Mouse (Mus musculus) hindbrain, embryonic 14.5 days (tissue): ENCODE data around the gene Pax5. TPM values are rescaled to one million over a fixed set of nuclear protein-coding genes. Genes with fewer than 3 reads are reported as not detected.
A peak's percentile ranks its signal among the peaks of the same experiment; 100 is the strongest.

Experiments used
- ATAC-seq: fragments of 200-750 bp; cut with Nextera tagmentation; 2 replicates; pipeline ENCODE4 v1.8.0; 2017; ENCODE audit warnings: moderate number of reproducible peaks, mild to moderate bottlenecking, moderate TSS enrichment, moderate library complexity; ENCODE audit not compliant: low FRiP score
- DNase-seq: peaks from one replicate; pipeline ENCODE4 v3.0.0-alpha.2; 2015; ENCODE audit warnings: low spot score
- H3K27ac ChIP-seq: fragments of 300-500 bp; sonication (generic); 2 replicates; pipeline ENCODE4 v1.5.1; 2014; ENCODE audit warnings: mild to moderate bottlenecking, moderate library complexity
- H3K27me3 ChIP-seq: fragments of 300-500 bp; sonication (generic); 2 replicates; pipeline ENCODE4 v1.6.1; 2014; ENCODE audit warnings: mild to moderate bottlenecking, low read length, mixed read lengths; ENCODE audit not compliant: control insufficient read depth, insufficient read depth
- H3K36me3 ChIP-seq: fragments of 300-500 bp; sonication (generic); replicated peaks from 2 replicates; pipeline ENCODE4 v1.6.1; 2014; ENCODE audit not compliant: control insufficient read depth, insufficient read depth
- H3K4me1 ChIP-seq: fragments of 300-500 bp; sonication (generic); replicated peaks from 2 replicates; pipeline ENCODE4 v1.6.1; 2014; ENCODE audit warnings: antibody characterized with exemption, low read length, mixed read lengths; ENCODE audit not compliant: control insufficient read depth, insufficient read depth
- H3K4me2 ChIP-seq: fragments of 300-500 bp; sonication (generic); replicated peaks from 2 replicates; pipeline ENCODE4 v1.6.1; 2014; ENCODE audit warnings: mild to moderate bottlenecking, moderate library complexity
- H3K4me3 ChIP-seq: fragments of 300-500 bp; sonication (generic); replicated peaks from 2 replicates; pipeline ENCODE4 v1.5.1; 2014; ENCODE audit warnings: mild to moderate bottlenecking, low read length
- H3K9ac ChIP-seq: fragments of 300-500 bp; sonication (generic); 2 replicates; pipeline ENCODE4 v1.6.1; 2014
- H3K9me3 ChIP-seq: fragments of 300-500 bp; sonication (generic); 2 replicates; pipeline ENCODE4 v1.6.1; 2016; ENCODE audit warnings: low read length; ENCODE audit not compliant: control insufficient read depth
- WGBS: fragments of 180-500 bp; shearing (Covaris S2); extraction: QIAGEN DNeasy Blood & Tissue Kit; methylation state at CpG from one replicate; pipeline ENCODE4 v1.1.7; 2014; 5-methylcytosine and 5-hydroxymethylcytosine counted together
- polyA plus RNA-seq: library from polyadenylated mRNA; unstranded; fragments of >200 nt; fragmentation: Nextera tagmentation; extraction: Ambion mirVana; gene quantifications from 2 replicates; pipeline ENCODE4 v1.2.1, GENCODE M21; 2014

The Pax5 gene
- polyA plus RNA-seq, 1 experiment from 2014 or later = 1.9 TPM

- H3K4me3 ChIP-seq = no peak overlapping the region
- peaks cover 13% of the 10 kb centered on the region; the same call in 1 of the 2 replicates for H3K27me3 ChIP-seq
- no peak for ATAC-seq
- H3K4me2 ChIP-seq = no peak overlapping the region
- no peak for DNase-seq
- 69% methylated on average over 10 of the region's 10 CpGs for WGBS
- H3K9ac ChIP-seq = no peak overlapping the region
- no peak overlapping the region for H3K27ac ChIP-seq
- H3K36me3 ChIP-seq = no peaks in the 10 kb centered on the region
- no peaks in the 10 kb centered on the region for H3K4me1 ChIP-seq
- H3K9me3 ChIP-seq = no peaks in the 10 kb centered on the region
Measured at GRCm38 (mm10) chr4:44568666-44569065, 141.6 kb downstream of the Pax5 start.

- Histone ChIP-seq H3K4me3 (no peak overlapping the region), H3K27ac (no peak overlapping the region), H3K27me3 (peaks cover 18% of the 10 kb centered on the region), H3K9me3 (no peaks in the 10 kb centered on the region), H3K36me3 (no peaks in the 10 kb centered on the region), H3K9ac (no peak overlapping the region), H3K4me2 (no peak overlapping the region), H3K4me1 (peaks cover 1% of the 10 kb centered on the region; the same call in 1 of the 2 replicates)
- ATAC-seq = no peak
- WGBS = 62% methylated on average over 8 of the region's 8 CpGs
- no peak for DNase-seq
Measured at GRCm38 (mm10) chr4:44566401-44566800, 143.9 kb downstream of the Pax5 start.

DNA sequence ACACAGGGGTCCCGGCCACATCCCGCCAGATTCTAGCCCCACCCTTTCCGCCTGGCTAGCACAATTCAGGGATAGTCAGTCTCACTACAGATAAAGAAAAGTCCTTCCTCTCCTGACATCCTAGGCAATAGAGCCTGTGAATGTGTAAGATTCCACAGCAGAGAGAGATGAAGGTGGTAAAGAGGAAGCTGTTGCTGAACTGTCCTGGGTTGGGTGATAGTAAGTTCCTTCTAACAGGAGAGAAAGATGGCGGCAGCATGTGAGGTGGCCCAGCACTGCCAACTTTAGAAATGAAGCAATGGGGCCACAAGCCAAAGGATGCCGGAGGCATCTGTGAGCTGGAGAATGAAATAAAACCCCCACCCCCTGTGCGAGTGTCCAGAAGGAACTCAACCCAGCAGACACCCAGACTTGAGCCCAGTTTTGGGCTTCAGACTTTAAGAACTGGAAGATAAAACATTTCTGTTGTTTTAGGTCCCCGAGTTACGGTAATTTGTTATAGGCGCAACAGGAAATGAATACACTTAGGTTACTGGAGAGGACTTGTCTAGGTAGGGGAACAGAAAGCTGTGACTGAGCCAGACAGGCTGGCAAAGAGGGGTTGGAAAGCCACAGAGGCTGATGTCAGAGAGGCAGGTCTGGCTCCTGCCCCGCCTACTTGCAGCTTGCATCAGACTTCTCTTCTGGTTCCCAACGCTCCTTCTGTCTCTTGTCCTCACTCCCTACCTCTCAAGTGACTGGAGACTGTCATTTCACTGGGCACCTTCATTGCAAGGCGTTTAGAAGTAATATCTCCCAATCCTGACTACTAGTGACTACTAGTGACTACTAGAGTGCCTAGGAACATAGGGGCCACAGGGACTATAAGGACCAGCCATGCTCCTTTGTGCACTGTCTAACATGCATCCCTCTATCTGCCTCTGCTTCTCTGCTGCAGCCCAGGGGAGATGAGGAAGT lies 144.9 kb downstream of the Pax5 start:
- Histone ChIP-seq H3K4me2 (no peak overlapping the region), H3K36me3 (no peaks in the 10 kb centered on the region)
- WGBS = 79% methylated on average over 12 of the region's 12 CpGs

GRCm38 (mm10) chr4:44564602-44565001 lies 145.7 kb downstream of the Pax5 start:
- Histone ChIP-seq H3K36me3 (no peaks in the 10 kb centered on the region), H3K27ac (no peak overlapping the region), H3K27me3 (peaks cover 20% of the 10 kb centered on the region), H3K9ac (no peak overlapping the region), H3K4me2 (no peak overlapping the region), H3K4me3 (no peak overlapping the region), H3K9me3 (no peaks in the 10 kb centered on the region), H3K4me1 (peaks cover 7% of the 10 kb centered on the region; the same call in 1 of the 2 replicates)
- WGBS = 5% methylated on average over 10 of the region's 10 CpGs
- DNase-seq (peak; percentile 79), ATAC-seq (peak; percentile 22; the same call in 1 of the 2 replicates)

More for the DNA sequence above, 144.9 kb downstream of the Pax5 start:
- Histone ChIP-seq H3K27me3 (peaks cover 20% of the 10 kb centered on the region), H3K27ac (no peak overlapping the region), H3K4me1 (peaks cover 7% of the 10 kb centered on the region; the same call in 1 of the 2 replicates), H3K4me3 (no peak overlapping the region), H3K9me3 (no peaks in the 10 kb centered on the region), H3K9ac (no peak overlapping the region)
- DNase-seq = no peak
- no peak; the same call in 1 of the 2 replicates for ATAC-seq

DNA sequence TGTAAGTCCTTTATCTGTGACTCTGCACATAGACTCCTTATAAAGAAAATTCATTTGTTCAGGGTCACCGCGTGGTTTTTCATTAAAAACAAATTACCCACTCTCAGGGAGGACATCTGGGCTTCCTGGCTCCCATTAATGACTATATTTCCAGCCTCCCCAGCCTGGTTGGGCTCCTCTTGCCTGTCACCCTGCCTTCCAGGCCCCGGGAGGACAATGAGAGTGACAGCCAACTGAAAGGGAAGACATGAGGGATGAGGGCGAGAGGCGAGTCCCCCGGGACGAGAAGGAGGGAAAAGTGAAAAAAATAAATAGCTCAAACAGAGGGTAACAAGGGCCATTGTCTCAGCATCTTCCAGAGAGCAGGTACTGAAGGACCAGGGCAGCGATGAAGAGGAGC lies 149.3 kb downstream of the Pax5 start:
- no peak for ATAC-seq
- Histone ChIP-seq H3K36me3 (no peaks in the 10 kb centered on the region), H3K27me3 (peaks cover 20% of the 10 kb centered on the region), H3K4me3 (no peak overlapping the region), H3K27ac (no peak overlapping the region), H3K4me2 (no peak overlapping the region), H3K9me3 (no peaks in the 10 kb centered on the region), H3K4me1 (peaks cover 22% of the 10 kb centered on the region), H3K9ac (no peak overlapping the region)
- no peak for DNase-seq
- WGBS = 13% methylated on average over 8 of the region's 8 CpGs

DNA sequence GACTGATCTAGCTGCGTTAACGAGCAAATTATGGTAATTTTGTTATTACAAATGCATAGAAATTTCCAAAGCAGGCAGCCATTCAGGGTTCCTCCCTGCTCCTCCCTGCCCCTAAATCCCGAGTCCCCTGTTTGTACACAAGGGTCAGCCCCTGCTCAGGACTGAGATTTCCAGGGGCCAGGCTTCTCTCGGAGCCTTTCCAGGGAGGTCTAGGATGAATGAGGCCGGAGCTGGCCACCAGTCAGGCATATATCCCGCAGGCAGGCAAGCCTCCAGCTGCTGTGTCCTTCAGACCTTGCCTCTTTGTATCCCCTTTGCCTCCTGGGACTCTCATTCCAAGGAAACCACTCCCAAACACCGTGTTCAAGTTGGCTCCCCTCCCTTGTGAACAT lies 151.7 kb downstream of the Pax5 start:
- no peaks in the 10 kb centered on the region for H3K9me3 ChIP-seq
- no peak overlapping the region; the same call in 1 of the 2 replicates for H3K4me3 ChIP-seq
- ATAC-seq (peak; percentile 34), DNase-seq (no peak)
- peaks cover 7% of the 10 kb centered on the region; the same call in 1 of the 2 replicates for H3K27me3 ChIP-seq
- H3K4me1 ChIP-seq = peaks cover 22% of the 10 kb centered on the region
- H3K4me2 ChIP-seq = peak overlapping the region; percentile 69
- peak overlapping the region; percentile 57; the same call in 1 of the 2 replicates for H3K9ac ChIP-seq
- peak overlapping the region; percentile 82 for H3K27ac ChIP-seq
- 6% methylated on average over 7 of the region's 7 CpGs for WGBS
- H3K36me3 ChIP-seq = no peaks in the 10 kb centered on the region

- H3K9ac ChIP-seq = peak overlapping the region; percentile 57
- 2% methylated on average over 36 of the region's 36 CpGs for WGBS
- peak overlapping the region; percentile 28 for H3K4me3 ChIP-seq
- peak; percentile 84 for ATAC-seq
- peak overlapping the region; percentile 69 for H3K4me2 ChIP-seq
- H3K4me1 ChIP-seq = peaks cover 22% of the 10 kb centered on the region
- DNase-seq = peak; percentile 78
- no peaks in the 10 kb centered on the region for H3K36me3 ChIP-seq
- H3K27ac ChIP-seq = peak overlapping the region; percentile 82
- no peaks in the 10 kb centered on the region for H3K9me3 ChIP-seq
- peaks cover 7% of the 10 kb centered on the region; the same call in 1 of the 2 replicates for H3K27me3 ChIP-seq
Measured at GRCm38 (mm10) chr4:44557815-44558563, 152.3 kb downstream of the Pax5 start.

- Histone ChIP-seq H3K27ac (no peak overlapping the region), H3K4me3 (no peak overlapping the region), H3K36me3 (no peaks in the 10 kb centered on the region), H3K4me2 (no peak overlapping the region), H3K4me1 (peaks cover 22% of the 10 kb centered on the region), H3K9me3 (no peaks in the 10 kb centered on the region), H3K27me3 (peaks cover 6% of the 10 kb centered on the region; the same call in 1 of the 2 replicates), H3K9ac (no peak overlapping the region)
- ATAC-seq (no peak), DNase-seq (no peak)
- 80% methylated on average over 9 of the region's 9 CpGs for WGBS
Measured at GRCm38 (mm10) chr4:44556586-44557281, 153.6 kb downstream of the Pax5 start.
